Mouse (Mus musculus) left cerebral cortex, postnatal 25 days (tissue): ENCODE data around the gene Gapdhs. TPM values are rescaled to one million over a fixed set of nuclear protein-coding genes. Genes with fewer than 3 reads are reported as not detected.

ENCODE experiments used
- DNase-seq, 2 experiments: peaks; one replicate each; pipeline ENCODE4 v3.0.0; 2022; ENCODE audit warnings: low spot score in 2 of 2, mixed read lengths in 1 of 2
- intact Hi-C: fragments of 180-260 bp; cut with DNase I; formaldehyde crosslinking; loops from one replicate; pipeline ENCODE4 v1.15.1; 2025
- total RNA-seq, 2 experiments: library from RNA; stranded (reverse); gene quantifications; 2 replicates each; pipeline ENCODE4 v1.2.3; 2021

The Gapdhs gene
- total RNA-seq, 2 experiments from 2014 or later: not detected

DNA sequence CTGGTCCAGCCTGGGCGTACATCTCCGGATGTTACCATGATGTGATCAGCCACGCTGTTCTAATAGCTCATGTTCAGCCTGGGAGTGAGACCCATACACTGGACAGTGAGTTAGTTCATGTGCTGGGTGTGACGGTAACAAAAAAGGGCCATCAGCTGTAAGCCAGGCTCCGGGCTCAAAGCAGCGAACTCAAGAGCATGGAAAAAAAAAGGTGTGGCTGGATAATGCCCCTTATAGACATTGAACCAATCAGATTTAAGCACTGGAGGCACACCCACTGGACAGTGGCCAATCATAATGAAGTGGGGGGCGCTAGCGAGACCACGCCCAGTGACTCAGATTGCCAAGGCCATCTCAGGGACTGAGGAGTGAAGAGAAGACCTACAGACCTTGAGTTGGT, 44.9 kb downstream of the Gapdhs start, which contains the start of gene 2200002J24Rik:
Gene 2200002J24Rik (plus strand): TSS at position 338 of the 400 bp plus-strand sequence.
- DNase-seq: no peak
- intact Hi-C loops: no loop called here

- no peak for DNase-seq
- intact Hi-C loops: no loop called here
These were observed 45.4 kb downstream of the Gapdhs start for GRCm38 (mm10) chr7:30698101-30698500.

GRCm38 (mm10) chr7:30688325-30688724, 55.2 kb downstream of the Gapdhs start:
- intact Hi-C loops: no loop called here
- peak; percentile 6 to 55 for DNase-seq

DNA sequence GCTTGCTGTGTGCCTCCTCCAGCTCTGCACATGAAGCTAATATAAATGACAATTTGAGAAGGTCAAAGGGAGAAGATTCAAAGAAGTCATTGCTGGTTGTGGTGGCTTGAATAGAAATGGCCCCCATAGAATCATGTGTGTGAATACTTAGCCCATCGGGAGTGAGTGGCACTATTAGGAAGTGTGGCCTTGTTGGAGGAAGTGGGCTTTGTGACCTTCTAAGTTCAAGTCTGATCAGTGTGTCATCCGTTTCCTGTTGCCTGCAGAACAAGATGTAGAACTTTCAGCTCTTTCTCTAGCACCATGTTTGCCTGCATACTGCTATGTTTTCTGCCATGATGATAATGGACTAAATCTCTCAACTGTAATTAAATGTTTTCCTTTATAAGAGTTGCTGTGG, 60.1 kb downstream of the Gapdhs start:
- intact Hi-C loops: loop anchor here (5.0 kb wide), 1 partner anchor 179 kb away; the partner anchor contains the start of gene Ffar1
- DNase-seq: no peak

- intact Hi-C loops: loop anchor here (5.0 kb wide), 1 partner anchor 180 kb away; the partner anchor contains the start of gene Ffar1
- no peak for DNase-seq
These were observed 61.6 kb downstream of the Gapdhs start for GRCm38 (mm10) chr7:30681897-30682296.

Other genes starting within 250 kb of the Gapdhs start
- gene Arhgap33, start 208.6 kb downstream of the Gapdhs start, total RNA-seq: 100 to 1,000 TPM; 190 to 213 TPM
- 1 to 10 TPM; 5.1 to 6.4 TPM for gene Hspb6, start 191.5 kb downstream of the Gapdhs start, total RNA-seq
- 1 to 10 TPM; 5.2 to 5.5 TPM for gene Proser3, start 191.4 kb downstream of the Gapdhs start, total RNA-seq
- gene Lin37, start 183.8 kb downstream of the Gapdhs start, total RNA-seq: 10 to 100 TPM; 45.5 to 47.8 TPM
- gene U2af1l4, start 180.4 kb downstream of the Gapdhs start, total RNA-seq: 10 to 100 TPM; 57.2 to 69.2 TPM
- gene Gm49396, start 180.3 kb downstream of the Gapdhs start, total RNA-seq: 1 to 10 TPM; 5.7 TPM
- 10 to 100 TPM; 82.7 to 90.1 TPM for gene Psenen, start 180.1 kb downstream of the Gapdhs start, total RNA-seq
- gene Igflr1, start 178.3 kb downstream of the Gapdhs start, total RNA-seq: 1 to 10 TPM; 2.8 to 3.5 TPM
- 10 to 100 TPM; 46.4 to 50.4 TPM for gene Kmt2b, start 155.0 kb downstream of the Gapdhs start, total RNA-seq
- gene Zbtb32, start 144.8 kb downstream of the Gapdhs start, total RNA-seq: not detected
- under 1 TPM; 0.23 to 0.50 TPM for gene Upk1a, start 130.8 kb downstream of the Gapdhs start, total RNA-seq
- 100 to 1,000 TPM; 721 to 744 TPM for gene Cox6b1, start 117.5 kb downstream of the Gapdhs start, total RNA-seq
- gene Etv2, start 107.8 kb downstream of the Gapdhs start, total RNA-seq: not detected
- 10 to 100 TPM; 66.8 to 70.8 TPM for gene Rbm42, start 93.4 kb downstream of the Gapdhs start, total RNA-seq
- 1 to 10 TPM; 3.5 to 6.4 TPM for gene Haus5, start 78.7 kb downstream of the Gapdhs start, total RNA-seq
- gene Pmis2, start 72.1 kb downstream of the Gapdhs start, total RNA-seq: not detected
- gene 2200002J24Rik, start 44.8 kb downstream of the Gapdhs start, total RNA-seq: not detected
- gene Atp4a, start 31.5 kb downstream of the Gapdhs start, total RNA-seq: 1 to 10 TPM in 1 of 2 experiments, under 1 TPM in 1; 0.60 to 1.2 TPM
- gene Tmem147, start 14.1 kb downstream of the Gapdhs start, total RNA-seq: 100 to 1,000 TPM; 119 to 130 TPM
- 1 to 10 TPM; 5.7 to 7.0 TPM for gene Sbsn, start 7.8 kb upstream of the Gapdhs start, total RNA-seq
- gene Dmkn, start 20.1 kb upstream of the Gapdhs start, total RNA-seq: 1 to 10 TPM; 4.0 to 5.0 TPM
- gene Krtdap, start 44.2 kb upstream of the Gapdhs start, total RNA-seq: not detected
- not detected for gene Ffar2, start 80.1 kb upstream of the Gapdhs start, total RNA-seq
- gene Ffar3, start 112.5 kb upstream of the Gapdhs start, total RNA-seq: not detected
- not detected for gene Ffar1, start 117.9 kb upstream of the Gapdhs start, total RNA-seq
- not detected for gene Cd22, start 136.7 kb upstream of the Gapdhs start, total RNA-seq
- gene Mag, start 171.2 kb upstream of the Gapdhs start, total RNA-seq: 100 to 1,000 TPM; 152 to 176 TPM
- gene Hamp2, start 181.0 kb upstream of the Gapdhs start, total RNA-seq: not detected
- gene Hamp, start 200.4 kb upstream of the Gapdhs start, total RNA-seq: not detected
- gene Usf2, start 213.1 kb upstream of the Gapdhs start, total RNA-seq: 100 to 1,000 TPM; 139 to 144 TPM
- gene Lsr, start 229.8 kb upstream of the Gapdhs start, total RNA-seq: 1 to 10 TPM; 8.8 to 9.9 TPM
- not detected for gene Fam187b, start 230.1 kb upstream of the Gapdhs start, total RNA-seq